Mouse (Mus musculus) forebrain, embryonic 10.5 days (tissue): ENCODE results near the gene Gsdme. TPM values are rescaled to one million over a fixed set of nuclear protein-coding genes. Genes with fewer than 3 reads are reported as not detected.

Experiments
- DNase-seq: peaks from one replicate; pipeline ENCODE4 v3.0.0-alpha.2; 2017; ENCODE audit warnings: low spot score; ENCODE audit errors: extremely low spot score
- H3K27ac ChIP-seq: fragments of 300-500 bp; sonication (generic); 2 replicates; pipeline ENCODE4 v1.5.1; 2016; ENCODE audit warnings: mild to moderate bottlenecking
- H3K27me3 ChIP-seq: fragments of 300-500 bp; sonication (generic); 2 replicates; pipeline ENCODE4 v1.6.1; 2016; ENCODE audit warnings: mild to moderate bottlenecking; ENCODE audit not compliant: poor library complexity, severe bottlenecking
- H3K36me3 ChIP-seq: fragments of 300-500 bp; sonication (generic); replicated peaks from 2 replicates; pipeline ENCODE4 v1.6.1; 2016; ENCODE audit warnings: mild to moderate bottlenecking, moderate library complexity
- H3K4me1 ChIP-seq: fragments of 300-500 bp; sonication (generic); 2 replicates; pipeline ENCODE4 v1.6.1; 2016
- H3K4me3 ChIP-seq: fragments of 300-500 bp; sonication (generic); 2 replicates; pipeline ENCODE4 v1.5.1; 2016; ENCODE audit warnings: mild to moderate bottlenecking, moderate library complexity
- H3K9me3 ChIP-seq: fragments of 300-500 bp; sonication (generic); 2 replicates; pipeline ENCODE4 v1.6.1; 2016; ENCODE audit warnings: mild to moderate bottlenecking, moderate library complexity
- WGBS: fragments of 180-500 bp; shearing (Covaris S2); methylation state at CpG from one replicate; pipeline ENCODE4 v1.1.7; 2016; 5-methylcytosine and 5-hydroxymethylcytosine counted together
- polyA plus RNA-seq: library from polyadenylated mRNA; unstranded; fragments of >200 nt; fragmentation: Nextera tagmentation; extraction: Ambion mirVana; gene quantifications from 2 replicates; pipeline ENCODE4 v1.2.1, GENCODE M21; 2016

The Gsdme gene
- polyA plus RNA-seq, 1 experiment from 2014 or later, result 59.1 TPM

DNA sequence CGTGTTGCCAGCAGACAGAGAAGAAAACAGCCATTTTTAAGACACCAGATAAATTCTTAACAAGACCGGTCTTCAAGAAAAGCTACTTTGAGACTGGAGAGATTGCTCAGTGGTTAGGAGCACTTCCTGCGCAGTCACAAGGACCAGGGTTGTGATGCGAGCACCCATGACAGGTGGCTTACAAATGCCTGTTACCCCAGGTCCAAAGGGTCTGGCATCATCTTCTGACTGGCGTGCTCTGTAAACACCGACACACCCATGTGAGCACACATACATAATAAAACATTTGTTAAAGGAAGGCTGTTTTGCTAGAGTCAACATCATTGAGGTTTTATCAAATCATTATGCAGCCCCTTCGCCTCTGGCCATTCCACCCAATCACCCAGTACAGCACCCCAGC, 16.0 kb upstream of the Gsdme start:
- Histone ChIP-seq H3K27ac (no peak overlapping the region), H3K4me1 (no peaks in the 10 kb centered on the region), H3K27me3 (no peaks in the 10 kb centered on the region), H3K4me3 (no peak overlapping the region), H3K9me3 (peaks cover 1% of the 10 kb centered on the region), H3K36me3 (no peaks in the 10 kb centered on the region)
- DNase-seq, result no peak
- WGBS, result 91% methylated on average over 7 of the region's 7 CpGs

DNA sequence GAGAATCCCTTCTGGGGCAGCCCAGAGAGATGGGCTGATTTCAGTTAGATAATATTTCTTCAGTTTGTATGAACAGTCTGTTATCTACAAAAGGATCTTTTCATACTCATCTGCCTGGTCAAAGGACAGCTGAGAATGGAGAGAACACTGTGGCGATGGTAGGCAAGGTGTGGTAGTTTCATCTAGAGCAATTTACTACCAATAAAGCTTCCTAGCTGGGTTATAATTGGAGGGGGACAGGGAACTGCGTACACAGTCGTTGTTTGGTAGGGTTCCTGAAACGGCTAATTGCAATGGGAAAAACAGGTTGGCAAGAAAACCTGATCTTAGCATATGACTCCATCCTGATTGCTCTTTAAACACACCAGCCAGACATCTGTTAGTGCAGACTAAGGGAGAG, 10.3 kb upstream of the Gsdme start:
- DNase-seq, result no peak
- Histone ChIP-seq H3K9me3 (no peaks in the 10 kb centered on the region), H3K27me3 (no peaks in the 10 kb centered on the region), H3K4me3 (no peak overlapping the region), H3K36me3 (no peaks in the 10 kb centered on the region), H3K4me1 (no peaks in the 10 kb centered on the region), H3K27ac (no peak overlapping the region)
- 96% methylated on average over 4 of the region's 4 CpGs for WGBS

DNA sequence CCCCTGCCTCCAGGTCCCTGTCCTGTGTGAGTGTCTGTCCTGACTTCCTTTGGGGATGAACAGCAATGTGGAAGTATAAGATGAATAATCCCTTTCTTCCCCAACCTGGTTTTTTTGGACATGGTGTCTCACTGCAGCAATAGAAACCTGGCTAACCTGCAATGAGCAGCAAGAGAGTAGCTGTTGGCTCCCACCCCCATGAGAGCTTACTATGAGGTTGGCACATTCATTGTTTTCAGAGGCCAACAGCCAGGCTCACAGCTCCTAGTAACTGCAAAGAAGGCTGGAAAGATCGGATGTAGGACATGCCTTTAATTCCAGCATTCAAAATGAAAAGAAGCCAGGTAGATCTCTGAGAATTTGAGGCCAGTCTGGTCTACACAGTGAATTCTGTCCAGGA, 9.8 kb upstream of the Gsdme start:
- H3K36me3 ChIP-seq, result no peaks in the 10 kb centered on the region
- H3K9me3 ChIP-seq, result no peaks in the 10 kb centered on the region
- H3K27ac ChIP-seq, result no peak overlapping the region
- H3K27me3 ChIP-seq, result no peaks in the 10 kb centered on the region
- H3K4me3 ChIP-seq, result no peak overlapping the region
- H3K4me1 ChIP-seq, result no peaks in the 10 kb centered on the region
- no peak for DNase-seq
- WGBS, result 72% methylated on average over 1 of the region's 1 CpGs

- no peaks in the 10 kb centered on the region for H3K9me3 ChIP-seq
- no peak for DNase-seq
- 24% methylated on average over 7 of the region's 7 CpGs for WGBS
- H3K27me3 ChIP-seq, result no peaks in the 10 kb centered on the region
- no peaks in the 10 kb centered on the region for H3K36me3 ChIP-seq
- H3K27ac ChIP-seq, result peak overlapping the region; percentile 87
- H3K4me1 ChIP-seq, result peaks cover 21% of the 10 kb centered on the region
- H3K4me3 ChIP-seq, result peak overlapping the region; percentile 66
Measured at GRCm38 (mm10) chr6:50262310-50262709, 1.4 kb downstream of the Gsdme start.

- WGBS, result 1% methylated on average over 6 of the region's 6 CpGs
- no peaks in the 10 kb centered on the region for H3K36me3 ChIP-seq
- H3K27me3 ChIP-seq, result no peaks in the 10 kb centered on the region
- no peak for DNase-seq
- H3K27ac ChIP-seq, result peak overlapping the region; percentile 87
- peak overlapping the region; percentile 66 for H3K4me3 ChIP-seq
- peaks cover 21% of the 10 kb centered on the region for H3K4me1 ChIP-seq
- H3K9me3 ChIP-seq, result no peaks in the 10 kb centered on the region
Measured at GRCm38 (mm10) chr6:50261922-50262261, 1.8 kb downstream of the Gsdme start.

DNA sequence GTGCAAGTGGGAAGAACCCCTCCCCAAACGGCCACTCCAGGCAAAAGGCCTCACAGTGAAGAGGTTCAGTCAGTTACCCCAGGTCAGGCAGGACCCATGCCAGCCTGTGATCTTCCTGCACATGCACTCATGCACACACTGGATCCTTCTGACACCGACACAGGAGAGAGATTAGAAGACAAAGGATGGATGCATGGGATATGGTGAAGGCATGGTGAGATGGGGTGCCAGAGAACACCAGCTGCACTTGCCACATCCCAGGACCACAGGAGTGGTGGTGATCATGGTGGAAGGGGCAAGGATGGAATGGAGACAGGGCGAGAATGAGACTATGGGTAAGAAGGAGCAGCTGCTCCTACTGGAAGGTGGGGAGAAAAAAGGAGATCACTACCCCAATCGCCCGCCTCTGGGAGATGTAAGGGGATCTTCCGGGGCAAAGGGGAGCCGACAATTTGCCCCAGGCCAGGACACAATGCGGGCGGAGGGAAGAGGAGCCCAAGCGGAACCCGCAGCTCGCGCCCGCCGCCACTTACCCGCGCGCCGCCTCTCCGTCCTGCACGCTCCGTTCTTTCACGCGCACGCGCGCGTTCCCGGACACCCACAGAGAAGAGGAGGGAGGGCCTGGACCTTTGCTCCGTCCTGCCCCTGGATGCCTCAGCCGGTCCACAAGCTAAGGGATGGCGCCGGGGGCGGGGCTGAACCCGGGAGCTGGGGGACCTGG, 2.3 kb downstream of the Gsdme start:
- peaks cover 21% of the 10 kb centered on the region for H3K4me1 ChIP-seq
- no peaks in the 10 kb centered on the region for H3K9me3 ChIP-seq
- DNase-seq, result peak; percentile 82
- H3K4me3 ChIP-seq, result peak overlapping the region; percentile 66
- H3K36me3 ChIP-seq, result no peaks in the 10 kb centered on the region
- 1% methylated on average over 35 of the region's 35 CpGs for WGBS
- H3K27me3 ChIP-seq, result no peaks in the 10 kb centered on the region
- H3K27ac ChIP-seq, result peak overlapping the region; percentile 87

DNA sequence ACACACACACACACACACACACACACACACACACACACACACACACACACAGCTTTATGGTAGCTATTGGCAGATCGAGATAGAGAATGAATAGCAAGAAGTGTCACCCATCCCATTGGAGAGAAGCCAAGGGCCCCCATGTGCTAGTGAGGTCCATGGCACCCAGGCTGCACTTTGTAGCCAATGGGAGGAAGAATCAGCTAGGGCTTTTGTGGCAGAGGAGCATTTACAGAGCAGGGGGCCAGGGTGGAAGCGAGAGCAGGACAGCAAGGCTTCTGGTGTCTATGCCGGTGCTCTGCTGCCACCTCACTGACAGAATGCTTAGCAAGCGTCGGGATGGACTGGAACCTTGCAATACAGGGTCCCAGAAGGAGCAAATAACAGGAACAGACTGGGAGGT, 8.3 kb downstream of the Gsdme start:
- Histone ChIP-seq H3K9me3 (no peaks in the 10 kb centered on the region), H3K4me1 (no peaks in the 10 kb centered on the region), H3K36me3 (no peaks in the 10 kb centered on the region), H3K4me3 (no peak overlapping the region), H3K27me3 (no peaks in the 10 kb centered on the region), H3K27ac (no peak overlapping the region)
- 85% methylated on average over 5 of the region's 5 CpGs for WGBS
- no peak for DNase-seq

DNA sequence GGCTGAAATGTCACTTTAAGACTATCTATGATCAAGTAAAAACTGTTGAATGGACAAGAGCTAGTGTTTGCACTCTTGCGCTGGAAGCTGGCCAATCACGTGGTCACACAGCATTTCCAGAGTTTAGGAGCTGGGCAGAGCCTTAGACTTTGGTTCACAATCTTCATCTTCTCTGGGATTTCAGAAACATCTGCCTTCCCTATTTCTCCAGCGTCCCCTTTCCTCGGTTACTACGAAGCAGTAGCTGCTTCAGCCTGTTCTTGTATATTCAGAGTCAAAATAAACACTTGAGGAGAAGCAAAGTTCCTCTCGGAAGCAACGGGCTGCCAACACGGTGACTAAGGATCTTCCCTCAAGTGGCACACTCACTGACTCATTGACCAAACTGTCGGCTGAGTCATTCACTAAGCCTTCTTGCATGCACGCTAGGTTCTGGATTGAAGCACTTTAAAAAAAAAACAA, 8.9 kb downstream of the Gsdme start:
- H3K9me3 ChIP-seq, result no peaks in the 10 kb centered on the region

GRCm38 (mm10) chr6:50252690-50253089, 11.0 kb downstream of the Gsdme start:
- Histone ChIP-seq H3K4me3 (no peak overlapping the region), H3K9me3 (no peaks in the 10 kb centered on the region), H3K27ac (no peak overlapping the region), H3K27me3 (no peaks in the 10 kb centered on the region), H3K4me1 (no peaks in the 10 kb centered on the region), H3K36me3 (no peaks in the 10 kb centered on the region)
- DNase-seq, result no peak
- WGBS, result 79% methylated on average over 5 of the region's 5 CpGs

More for the DNA sequence above, 8.9 kb downstream of the Gsdme start:
- no peak for DNase-seq
- H3K36me3 ChIP-seq, result no peaks in the 10 kb centered on the region
- H3K27ac ChIP-seq, result no peak overlapping the region
- H3K4me3 ChIP-seq, result no peak overlapping the region
- H3K27me3 ChIP-seq, result no peaks in the 10 kb centered on the region
- H3K4me1 ChIP-seq, result no peaks in the 10 kb centered on the region
- 85% methylated on average over 10 of the region's 10 CpGs for WGBS

- Histone ChIP-seq H3K4me3 (no peak overlapping the region), H3K36me3 (no peaks in the 10 kb centered on the region), H3K27ac (no peak overlapping the region), H3K9me3 (no peaks in the 10 kb centered on the region), H3K27me3 (no peaks in the 10 kb centered on the region), H3K4me1 (no peaks in the 10 kb centered on the region)
- 91% methylated on average over 4 of the region's 4 CpGs for WGBS
- no peak for DNase-seq
Measured at GRCm38 (mm10) chr6:50247791-50248190, 15.9 kb downstream of the Gsdme start.

DNA sequence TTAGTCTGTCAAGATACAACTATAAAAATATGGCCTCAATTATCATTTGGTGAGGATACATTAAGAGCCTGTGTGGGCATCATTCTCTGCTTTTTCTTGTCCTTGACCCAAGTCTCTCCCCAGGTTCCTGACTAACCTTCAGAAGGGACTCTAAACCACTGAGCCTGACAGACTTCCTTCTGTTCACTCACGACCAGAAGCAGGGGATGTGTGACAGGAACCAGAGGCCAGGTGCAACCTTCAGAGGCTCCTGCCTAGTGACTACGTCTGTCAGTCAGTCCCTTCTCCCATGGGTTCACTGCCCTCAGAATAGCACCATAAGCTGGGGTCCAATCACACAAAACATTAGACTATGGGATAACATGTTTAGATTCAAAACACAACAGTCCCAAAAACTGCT, 16.3 kb downstream of the Gsdme start:
- no peak for DNase-seq
- no peak overlapping the region for H3K27ac ChIP-seq
- no peaks in the 10 kb centered on the region for H3K9me3 ChIP-seq
- H3K4me1 ChIP-seq, result no peaks in the 10 kb centered on the region
- H3K36me3 ChIP-seq, result no peaks in the 10 kb centered on the region
- H3K4me3 ChIP-seq, result no peak overlapping the region
- no peaks in the 10 kb centered on the region for H3K27me3 ChIP-seq
- WGBS, result 88% methylated on average over 2 of the region's 2 CpGs

- 84% methylated on average over 4 of the region's 4 CpGs for WGBS
Measured at GRCm38 (mm10) chr6:50244967-50245366, 18.7 kb downstream of the Gsdme start.

GRCm38 (mm10) chr6:50244126-50244525, 19.5 kb downstream of the Gsdme start:
- Histone ChIP-seq H3K27ac (no peak overlapping the region), H3K4me3 (no peak overlapping the region), H3K4me1 (no peaks in the 10 kb centered on the region), H3K27me3 (no peaks in the 10 kb centered on the region), H3K36me3 (no peaks in the 10 kb centered on the region), H3K9me3 (no peaks in the 10 kb centered on the region)
- no peak for DNase-seq
- WGBS, result 94% methylated on average over 4 of the region's 4 CpGs

More at GRCm38 (mm10) chr6:50244967-50245366, 18.7 kb downstream of the Gsdme start:
- no peak for DNase-seq
- H3K9me3 ChIP-seq, result no peaks in the 10 kb centered on the region
- no peaks in the 10 kb centered on the region for H3K36me3 ChIP-seq
- H3K27me3 ChIP-seq, result no peaks in the 10 kb centered on the region
- H3K4me3 ChIP-seq, result no peak overlapping the region
- H3K27ac ChIP-seq, result no peak overlapping the region
- H3K4me1 ChIP-seq, result no peaks in the 10 kb centered on the region

DNA sequence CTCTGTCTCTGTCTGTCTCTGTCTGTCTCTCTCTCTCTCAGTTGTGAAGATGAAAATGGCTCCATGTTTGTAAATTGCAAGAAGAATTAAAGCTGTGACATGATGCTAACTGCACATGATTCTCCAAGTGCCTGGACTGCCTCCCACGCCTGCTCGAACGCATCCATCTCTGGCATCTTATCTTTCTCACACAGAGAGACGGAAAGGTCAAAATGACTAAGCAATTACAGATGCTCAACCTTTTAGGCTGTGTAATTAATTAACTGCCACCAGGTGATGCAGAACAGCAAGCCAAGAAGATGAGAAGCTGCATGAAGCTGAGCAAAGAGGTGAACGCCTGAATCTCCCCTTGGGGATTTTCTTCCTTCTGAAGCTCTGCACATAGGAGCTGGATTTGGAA, 23.2 kb downstream of the Gsdme start:
- Histone ChIP-seq H3K4me3 (no peak overlapping the region), H3K27ac (no peak overlapping the region), H3K4me1 (no peaks in the 10 kb centered on the region), H3K27me3 (no peaks in the 10 kb centered on the region), H3K36me3 (no peaks in the 10 kb centered on the region), H3K9me3 (no peaks in the 10 kb centered on the region)
- WGBS, result 77% methylated on average over 5 of the region's 5 CpGs
- DNase-seq, result no peak
